Mouse (Mus musculus) right cerebral cortex, postnatal 36 days (tissue): ENCODE data around the gene Ptprn2.

Experiments
- DNase-seq, 2 experiments: peaks; one replicate each; pipeline ENCODE4 v3.0.0; 2022; ENCODE audit warnings: low spot score in 2 of 2, mixed read lengths in 1 of 2

Ptprn2 gene

DNA sequence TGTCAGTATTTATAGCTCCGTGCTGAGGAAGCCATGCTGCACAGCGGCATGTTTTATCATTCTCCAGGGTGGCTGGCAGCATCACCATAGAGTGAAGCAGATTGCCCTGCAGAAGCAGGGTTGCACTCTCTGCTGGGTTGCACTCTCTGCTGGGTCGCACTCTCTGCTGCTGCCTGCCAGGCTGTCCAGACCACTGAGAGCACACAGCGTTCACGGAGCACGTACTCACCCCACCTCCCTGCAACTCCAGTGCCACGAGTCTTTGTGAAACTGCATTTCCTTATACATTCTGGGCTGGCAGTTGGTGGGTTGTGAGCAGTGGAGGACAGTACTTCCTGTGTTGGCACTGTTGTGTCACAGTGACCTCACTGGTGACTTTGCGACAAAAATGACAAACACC lies 108.9 kb downstream of the Ptprn2 start:
- no peak for DNase-seq

DNA sequence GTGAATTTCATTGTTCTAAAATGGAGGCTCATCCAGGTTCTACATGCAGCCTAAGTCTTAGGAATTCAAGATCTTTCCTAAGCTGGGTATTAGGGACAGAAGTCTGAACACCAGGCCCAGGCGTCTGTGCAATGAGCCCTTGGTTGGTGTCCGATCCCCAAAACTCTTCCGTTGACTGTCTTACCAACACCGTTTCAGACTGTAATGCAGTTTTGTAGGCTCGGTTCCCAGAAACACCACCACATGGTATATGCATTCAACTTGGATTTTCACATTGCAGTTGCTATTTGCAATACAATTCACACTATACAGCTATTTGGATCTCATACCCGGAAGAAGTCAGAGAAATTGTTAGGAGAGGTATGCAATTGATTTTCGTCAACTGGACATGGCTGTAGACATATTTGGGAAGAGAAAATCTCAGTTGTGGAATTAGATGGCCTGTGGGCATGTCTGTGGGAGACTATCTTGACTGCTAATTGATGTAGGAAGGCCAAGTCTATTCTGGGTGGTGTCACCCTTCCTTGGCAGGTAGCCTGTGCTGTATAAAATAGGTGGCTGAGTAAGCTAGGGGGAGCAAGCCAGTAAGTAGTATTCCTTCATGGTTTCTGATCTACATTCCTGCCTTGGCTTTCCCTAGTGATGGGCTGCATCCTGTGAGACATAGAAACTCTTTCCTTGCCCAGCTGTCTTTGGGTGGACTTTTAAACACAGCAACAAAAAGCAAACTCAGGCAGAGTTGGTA lies 109.5 kb downstream of the Ptprn2 start:
- no peak for DNase-seq

DNA sequence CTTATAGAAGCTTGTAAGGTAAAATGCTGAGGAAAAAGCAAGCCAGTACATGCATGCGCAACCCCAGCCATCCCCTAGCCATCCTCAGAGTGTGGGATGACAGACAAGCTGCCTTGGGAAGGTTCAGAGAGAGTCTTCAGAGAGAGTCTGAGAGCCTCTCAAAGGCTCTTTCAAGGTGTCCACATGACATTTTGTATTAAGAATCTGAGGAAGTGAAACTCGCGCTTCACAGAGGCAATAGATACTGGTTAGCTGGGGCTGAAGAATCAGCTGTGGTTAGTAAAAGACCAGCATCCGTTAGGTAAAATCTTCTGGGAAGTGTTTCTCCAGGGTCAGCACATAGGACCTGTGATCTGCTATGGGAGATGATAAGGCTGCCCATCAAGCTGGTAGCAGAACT lies 110.2 kb downstream of the Ptprn2 start:
- DNase-seq = no peak

DNA sequence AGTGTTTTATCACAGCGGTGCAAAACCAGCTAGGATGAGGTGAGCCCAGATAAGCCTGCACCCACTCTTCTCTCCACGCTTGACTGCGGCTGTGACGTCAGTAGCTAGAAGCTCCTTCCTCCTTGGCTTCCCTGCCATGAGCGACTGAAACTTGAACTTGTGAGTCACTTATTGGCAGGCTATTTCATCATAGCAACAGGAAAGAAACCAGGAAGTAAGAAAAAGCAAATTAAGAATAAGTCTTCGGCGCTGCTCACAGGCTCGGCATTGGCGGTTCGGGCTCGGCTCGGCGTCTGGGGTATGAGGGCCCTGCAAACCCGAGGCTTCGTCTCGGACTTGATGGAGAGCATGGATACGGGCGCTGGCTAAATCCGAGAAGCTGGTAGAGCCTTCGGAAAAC lies 111.5 kb downstream of the Ptprn2 start:
- DNase-seq = no peak

DNA sequence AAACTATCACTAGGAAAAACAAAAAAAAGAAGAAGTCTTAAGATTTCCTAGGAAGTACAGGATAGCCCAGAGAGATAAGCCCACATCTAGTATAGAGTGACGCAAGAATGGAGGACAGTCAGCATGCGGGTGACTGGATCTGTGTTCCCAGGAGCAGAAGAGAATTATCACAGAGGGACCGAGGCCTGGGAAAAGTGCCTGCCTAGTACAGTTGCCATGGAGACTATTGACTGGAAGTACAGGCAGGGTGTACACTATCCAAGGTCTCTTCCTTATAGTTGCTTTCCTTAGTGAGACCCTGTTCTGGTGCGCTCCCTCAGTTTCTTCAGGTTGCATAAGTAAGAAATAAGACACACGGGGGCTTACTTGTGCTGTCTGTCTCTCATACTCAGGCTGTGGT lies 112.2 kb downstream of the Ptprn2 start:
- no peak for DNase-seq

DNA sequence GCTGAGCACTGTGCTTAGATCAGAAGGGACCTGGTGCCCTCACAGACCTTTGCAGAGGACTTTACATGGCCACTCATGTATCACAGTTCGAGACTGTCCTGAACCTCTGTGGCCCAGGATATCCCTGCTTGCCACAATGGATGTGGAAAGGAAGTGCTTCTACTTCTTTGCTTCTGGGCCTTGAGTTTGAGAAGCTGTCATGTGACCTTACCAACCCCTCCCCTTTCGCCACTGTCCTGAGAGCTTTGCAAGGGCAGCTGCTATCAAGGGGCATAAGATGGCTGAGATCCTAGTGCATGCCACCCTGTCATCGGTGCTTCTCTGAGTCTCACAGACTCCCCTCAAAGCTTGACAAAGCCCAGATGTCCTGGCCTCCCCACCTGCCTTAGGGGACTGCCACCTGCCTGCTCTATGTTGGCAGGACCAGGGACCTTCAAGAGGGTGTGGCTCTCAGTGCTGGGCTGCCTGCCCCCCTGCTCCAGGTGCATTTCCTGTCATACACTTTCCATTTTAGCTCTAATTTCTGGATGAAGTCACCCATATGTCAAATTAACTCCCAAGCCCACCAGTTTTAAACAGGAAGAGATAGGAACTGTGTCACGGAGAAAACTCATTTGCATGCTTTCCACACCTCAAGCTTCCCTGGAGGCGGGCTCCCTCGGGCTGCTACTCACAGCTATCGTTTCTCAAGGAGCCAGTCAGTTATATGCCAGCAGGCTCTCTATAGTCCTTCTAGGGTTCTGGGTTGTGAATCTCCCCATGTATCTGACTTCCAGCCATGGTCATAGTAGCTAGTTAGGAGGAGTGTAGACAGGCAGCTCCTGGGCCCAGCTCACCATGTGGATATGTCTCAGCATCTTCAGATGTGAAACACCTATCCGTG lies 112.8 kb downstream of the Ptprn2 start:
- peak; percentile 39 to 61 for DNase-seq

DNA sequence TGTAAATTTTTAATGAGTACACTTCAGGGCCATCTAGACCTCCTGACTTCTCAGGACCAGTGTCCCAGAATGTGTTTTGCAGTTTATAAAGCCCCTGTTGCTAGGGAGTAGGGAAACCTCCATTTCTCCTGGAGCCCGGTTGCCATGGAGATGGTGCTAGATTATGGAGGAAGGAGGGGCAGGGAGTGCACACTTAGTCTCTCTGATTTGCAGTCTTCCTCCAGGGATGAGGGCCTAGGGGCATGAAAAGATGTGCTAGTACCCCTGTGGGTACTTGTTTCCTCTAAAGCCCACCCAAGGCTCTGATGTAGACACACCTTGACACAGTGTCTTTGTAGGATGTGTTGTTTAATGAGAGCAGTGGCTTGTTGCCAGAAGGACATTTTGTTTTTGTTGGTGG lies 114.0 kb downstream of the Ptprn2 start:
- no peak for DNase-seq

DNA sequence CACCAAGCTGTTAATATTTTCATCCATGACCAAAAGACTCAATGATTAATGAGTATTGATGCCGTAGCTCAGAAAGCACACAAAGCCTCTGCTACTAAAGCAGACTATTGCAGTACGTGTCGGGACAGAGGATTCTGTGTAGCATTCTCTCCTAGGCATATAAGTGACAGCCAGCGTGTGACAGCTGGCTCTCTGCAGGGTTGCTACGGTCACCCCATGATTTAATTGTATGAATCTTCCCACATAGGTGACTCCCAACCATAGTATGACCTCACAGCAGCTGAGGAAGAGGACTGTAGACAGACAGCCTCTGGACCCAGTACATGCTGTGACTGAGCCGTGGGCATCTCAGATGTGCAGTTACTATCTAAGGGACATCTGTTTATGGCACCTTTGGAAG lies 114.5 kb downstream of the Ptprn2 start:
- no peak for DNase-seq

DNA sequence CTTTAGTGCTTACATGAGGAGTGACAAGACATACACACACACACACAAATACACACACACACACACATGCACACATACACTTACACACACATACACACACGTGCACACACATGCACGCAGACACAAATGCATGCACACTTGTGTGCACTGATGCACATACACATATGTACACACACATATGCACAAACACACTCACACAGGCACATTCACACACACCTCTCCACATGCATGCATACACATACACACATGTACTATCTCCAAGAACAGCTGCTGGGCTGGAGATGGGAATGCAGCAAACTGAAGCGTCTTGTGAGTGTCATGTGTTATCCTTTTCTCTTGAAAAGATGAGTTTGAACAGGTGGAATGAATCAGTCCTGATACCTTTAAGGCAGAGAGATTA lies 115.9 kb downstream of the Ptprn2 start:
- DNase-seq = no peak

DNA sequence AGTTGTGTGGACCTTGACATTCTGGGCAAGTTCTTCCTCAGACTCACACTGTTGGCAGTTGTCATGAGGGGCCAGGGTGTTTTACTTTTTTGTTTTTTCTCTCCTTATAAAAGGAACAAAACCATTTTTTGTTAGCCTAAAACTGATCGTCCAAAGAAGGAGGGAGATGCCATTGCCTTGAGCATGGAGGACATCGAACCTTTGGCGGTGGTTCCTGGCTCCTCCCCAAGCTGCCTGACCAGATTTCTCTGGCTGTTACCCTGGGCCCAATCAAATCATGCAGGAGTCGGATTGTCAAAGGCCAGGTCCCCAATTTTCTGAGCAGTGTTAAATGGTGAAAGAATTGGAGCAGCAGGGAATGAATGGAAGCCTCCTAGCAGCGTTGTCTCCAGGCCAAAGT lies 116.4 kb downstream of the Ptprn2 start:
- no peak for DNase-seq

DNA sequence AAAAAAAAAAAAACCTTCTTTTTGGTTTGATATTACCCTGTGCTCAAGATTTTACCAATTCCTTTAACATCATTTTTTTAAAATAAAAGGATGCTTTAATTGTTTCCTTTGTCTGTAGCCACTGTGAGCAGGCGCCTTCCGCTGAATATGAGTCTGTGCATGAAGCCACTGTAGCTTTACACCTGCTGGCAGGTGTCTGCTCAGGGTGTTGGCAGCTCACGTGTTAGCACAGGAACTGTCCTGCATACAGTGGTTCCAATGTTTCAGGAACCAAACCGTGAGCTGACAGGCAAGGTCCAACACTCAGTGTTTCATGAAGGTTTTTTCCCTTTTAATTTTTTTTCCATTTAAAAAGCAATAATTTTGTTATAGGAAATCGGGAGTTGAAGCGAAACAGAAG lies 123.1 kb downstream of the Ptprn2 start:
- no peak for DNase-seq

DNA sequence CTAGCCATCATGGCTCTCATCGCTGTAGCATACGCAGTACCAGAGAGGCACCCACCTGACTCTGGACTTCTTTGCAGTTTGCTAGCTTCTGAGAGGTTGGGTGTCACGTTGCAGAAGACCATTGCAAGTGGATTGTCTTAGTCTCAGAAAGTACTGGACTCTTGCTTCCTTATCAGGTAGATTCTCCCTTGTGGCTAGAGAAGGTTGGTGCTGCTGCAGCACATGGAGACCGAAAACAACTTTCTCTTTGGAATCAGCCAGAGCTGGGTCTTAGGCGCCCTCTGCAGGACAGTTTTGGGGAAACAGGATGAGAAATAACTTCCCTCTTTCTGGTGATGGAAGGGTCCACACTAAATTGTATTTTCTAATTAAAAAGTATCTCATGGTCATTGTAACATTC lies 134.3 kb downstream of the Ptprn2 start:
- DNase-seq = peak; percentile 51 to 60

DNA sequence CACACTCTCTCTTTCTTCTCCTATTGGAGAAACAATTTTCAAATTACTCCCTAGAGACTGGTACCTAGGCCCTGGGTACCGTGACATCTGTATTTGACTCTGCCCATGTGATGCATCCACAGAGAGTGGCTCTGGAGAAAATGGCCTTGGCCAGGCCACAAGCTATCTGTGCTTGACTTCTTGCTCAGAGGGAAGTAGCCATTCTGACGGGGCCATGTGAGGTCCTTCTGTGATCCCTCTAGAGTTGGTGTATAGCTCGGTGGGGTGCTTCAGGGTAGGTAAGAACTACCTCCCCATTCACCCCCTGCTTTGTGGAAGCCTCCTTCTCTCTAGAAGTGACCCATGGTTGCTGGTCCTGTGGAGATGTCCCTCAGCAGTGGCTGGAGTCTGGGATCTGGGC lies 134.8 kb downstream of the Ptprn2 start:
- DNase-seq = no peak

DNA sequence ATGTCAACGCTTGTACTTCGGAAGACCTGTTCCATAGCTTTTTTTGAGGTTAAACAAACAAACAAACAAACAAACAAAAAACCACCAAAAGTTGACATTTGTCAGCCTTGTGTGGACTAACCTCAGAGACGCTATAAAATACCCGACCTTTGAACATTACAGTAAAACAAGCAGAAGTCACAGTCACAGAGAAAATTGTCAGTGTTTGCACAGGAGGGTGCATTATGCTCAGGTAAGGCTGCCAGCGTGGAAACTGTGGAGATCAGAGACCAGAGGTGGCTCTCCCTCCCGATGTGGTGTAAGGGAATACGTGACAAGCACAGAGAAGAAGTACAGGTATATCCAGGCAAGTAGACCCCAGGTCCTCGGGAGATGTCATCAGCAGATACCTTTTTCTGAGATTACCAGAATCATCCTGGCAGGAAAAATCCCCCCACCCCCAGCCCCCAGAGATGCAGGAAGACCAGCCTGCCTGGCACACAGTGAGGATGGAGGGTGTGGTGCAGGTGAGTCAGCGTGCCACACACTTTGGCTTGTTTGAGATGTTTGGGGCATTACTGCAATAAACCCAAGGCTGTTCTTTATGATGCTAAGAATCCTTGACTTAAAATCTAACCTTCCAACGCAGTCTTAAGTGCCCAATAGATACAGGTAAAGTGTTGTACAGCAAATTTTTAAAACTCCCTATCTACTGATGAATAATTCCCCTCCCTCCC lies 136.0 kb downstream of the Ptprn2 start:
- no peak for DNase-seq

DNA sequence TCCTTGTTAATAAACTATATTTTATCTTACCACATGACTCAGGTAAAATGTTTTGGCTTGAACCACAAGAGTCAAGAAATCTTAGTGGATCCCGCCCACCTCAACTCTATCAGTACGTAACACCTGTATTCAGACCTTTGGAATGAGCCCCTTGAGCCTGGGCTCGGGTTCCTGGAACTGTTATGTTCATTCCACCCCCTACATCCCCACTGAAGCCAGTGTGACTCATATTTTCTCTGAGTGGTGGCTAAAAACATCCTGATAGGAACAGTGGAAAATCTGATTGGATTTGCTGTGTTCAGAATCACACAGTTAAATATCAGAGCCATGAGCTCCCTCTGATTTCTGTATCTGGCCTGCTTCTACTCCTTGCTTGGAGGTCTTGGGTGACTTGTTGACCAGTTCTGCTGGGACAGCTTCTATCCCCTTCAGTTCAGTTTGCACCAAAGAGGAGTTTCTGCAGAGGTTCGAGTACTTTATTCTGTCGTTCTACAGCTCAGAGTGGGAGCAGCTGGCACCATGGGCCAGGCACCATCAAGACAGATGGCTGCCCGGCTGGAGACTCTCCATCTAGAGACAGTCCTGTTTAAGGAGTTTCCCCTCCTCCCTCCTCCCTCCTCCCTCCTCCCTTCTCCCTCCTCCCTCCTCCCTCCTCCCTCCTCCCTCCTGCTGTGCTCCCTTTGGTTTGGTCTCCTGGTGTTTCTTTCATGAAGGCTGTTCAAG lies 137.3 kb downstream of the Ptprn2 start:
- DNase-seq = peak; percentile 70 to 76

DNA sequence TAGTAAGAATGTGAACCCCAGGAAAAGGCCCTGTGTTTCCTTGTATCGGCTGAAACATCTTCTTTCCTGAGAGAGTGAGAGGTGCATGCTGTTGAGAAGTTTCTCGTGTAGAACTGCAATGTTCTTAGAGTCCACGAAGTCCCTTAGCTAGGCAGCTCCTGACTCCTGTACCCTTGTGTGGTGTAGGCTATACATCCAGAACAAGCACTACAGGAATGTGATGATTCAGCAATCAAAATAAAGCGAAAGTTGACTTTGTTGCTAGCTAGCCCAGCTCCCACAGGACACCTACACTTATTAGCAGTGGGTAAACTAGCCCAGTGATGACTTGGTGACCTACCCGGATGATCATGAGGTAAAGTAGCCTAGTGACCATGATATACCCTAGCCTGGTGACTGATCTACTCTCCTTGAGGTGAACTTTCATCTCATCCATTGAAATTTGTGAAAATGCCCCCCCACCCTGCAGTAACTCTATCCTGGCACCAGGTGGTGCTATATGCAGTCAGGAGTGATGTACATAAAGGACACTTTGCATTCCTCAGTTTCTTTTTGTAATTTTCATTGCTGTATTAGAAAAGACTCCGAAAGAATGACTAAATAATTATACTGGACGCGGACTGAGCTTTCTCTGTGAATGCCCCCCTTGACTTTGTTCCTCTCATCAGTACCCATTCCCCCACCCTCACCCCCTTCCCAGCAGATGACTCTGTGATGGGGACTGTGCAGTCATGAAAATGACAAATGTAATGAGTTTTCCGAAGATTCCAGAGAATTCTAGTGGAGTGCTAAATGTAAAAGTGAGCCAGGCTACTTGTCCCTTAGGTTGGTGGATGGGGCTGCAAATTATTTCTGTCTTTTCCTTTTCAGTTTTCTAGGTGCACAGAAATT lies 140.1 kb downstream of the Ptprn2 start:
- peak in 1 of 2 experiments; percentile 36 for DNase-seq

DNA sequence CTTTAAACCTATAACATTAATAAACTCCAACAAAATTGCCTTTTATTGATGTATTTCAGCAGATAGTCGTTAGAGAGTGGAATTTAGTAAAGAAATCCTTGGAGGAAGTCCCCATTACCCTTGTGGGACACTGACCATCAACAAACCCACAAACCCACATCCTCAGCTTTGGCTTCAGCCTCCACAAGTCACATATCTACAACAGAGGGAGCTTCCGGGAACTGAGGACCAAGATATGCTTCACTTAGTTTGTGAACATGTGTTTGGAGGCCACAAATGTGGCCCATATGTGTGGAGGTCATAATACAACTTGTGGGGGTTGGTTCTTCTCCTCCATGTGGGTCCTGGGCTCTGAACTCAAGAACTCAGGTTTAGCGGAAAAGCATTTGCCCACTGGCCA lies 143.5 kb downstream of the Ptprn2 start:
- no peak for DNase-seq

DNA sequence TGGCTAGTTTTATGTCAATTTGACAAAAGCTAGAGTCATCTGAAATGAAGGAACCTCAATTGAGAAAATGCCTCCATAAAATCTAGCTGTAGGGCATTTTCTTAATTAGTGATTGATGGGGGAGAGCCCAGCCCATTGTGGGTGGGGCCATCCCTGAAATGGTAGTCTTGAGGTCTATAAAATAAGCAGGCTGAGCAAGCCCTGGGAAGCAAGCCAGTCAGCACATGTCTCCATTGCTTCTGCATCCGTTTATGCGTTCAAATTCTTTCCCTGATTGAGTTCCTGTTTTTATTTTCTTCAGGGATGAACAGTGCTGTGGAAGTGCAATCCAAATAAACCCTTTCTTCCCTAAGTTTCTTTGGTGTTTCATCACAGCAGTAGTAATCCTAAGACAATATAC lies 152.0 kb downstream of the Ptprn2 start:
- no peak for DNase-seq

DNA sequence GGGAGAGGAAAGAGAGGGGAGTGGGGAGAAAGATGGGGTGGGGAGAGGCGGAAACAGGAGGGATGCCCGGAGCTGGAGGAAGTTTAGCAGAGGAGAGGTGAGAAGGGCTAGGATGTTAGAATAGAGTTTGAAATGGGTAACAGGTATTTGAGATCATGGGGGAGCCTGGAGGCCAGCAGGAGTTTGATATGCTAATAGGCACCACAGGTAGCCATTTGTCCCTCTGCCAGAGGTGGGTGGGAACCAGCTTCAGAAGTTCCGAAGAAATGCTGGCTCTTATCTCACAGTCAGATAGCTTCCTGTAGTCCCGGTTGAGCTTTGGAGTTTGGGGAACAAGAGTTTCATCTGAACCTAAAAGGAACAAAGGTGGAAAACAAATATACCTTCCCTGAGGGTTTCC lies 155.4 kb downstream of the Ptprn2 start:
- DNase-seq = no peak

DNA sequence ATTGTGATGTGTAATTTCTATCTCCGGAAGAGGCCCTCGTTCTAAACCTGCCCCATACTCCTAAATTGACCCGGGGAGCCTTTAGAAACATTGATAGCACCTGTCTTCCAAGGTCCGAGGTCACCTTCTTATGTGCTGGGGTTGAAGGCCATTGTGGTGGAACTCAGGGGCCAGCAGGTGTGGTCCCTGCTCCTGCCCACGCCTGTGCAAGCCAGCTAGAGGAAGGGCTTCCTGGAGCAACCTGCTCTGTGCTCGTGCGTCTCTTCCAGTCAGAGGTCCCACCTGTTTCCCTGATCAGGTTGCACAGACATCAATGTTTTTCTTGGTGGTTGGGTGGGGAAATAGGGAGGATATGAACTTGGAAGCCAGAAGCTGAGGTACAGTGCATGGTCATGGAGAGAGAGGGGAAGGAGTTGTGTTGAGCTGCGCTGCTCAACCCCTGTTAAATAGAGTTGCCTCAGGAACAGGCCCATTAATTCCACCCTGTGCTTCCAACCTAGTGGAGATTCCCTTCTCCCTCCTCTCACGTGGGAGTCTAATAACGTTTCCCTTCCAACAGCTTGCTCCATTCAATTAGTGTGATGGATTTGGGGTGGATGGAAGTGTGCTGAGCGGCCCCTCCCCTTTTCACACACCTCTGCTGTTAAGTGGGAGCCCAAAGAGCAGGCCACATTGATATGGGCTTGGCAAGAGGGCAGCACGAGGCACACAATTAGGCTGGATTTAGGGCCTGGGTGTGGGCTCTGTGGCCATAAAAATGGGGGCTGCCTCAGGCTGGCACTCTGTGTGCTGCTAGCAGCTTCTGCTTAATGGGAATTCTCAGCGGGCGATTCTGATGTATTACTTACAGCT lies 156.0 kb downstream of the Ptprn2 start:
- no peak for DNase-seq
